Mouse (Mus musculus) frontal cortex, postnatal 25 days (tissue): ENCODE measurements at regions not wholly inside any gene's neighbourhood (a gene's known extent, or its start where the extent isn't known, plus 50 kb on each side); places are given as distances from the start of the nearest gene placed in this dataset.
"Not testable (repeated sequence)": the region's sequence is repeated elsewhere in the genome, so short reads cannot be mapped to it uniquely, and the experiment has no call there.

Experiments used
- DNase-seq, 2 experiments: peaks; one replicate each; pipeline ENCODE4 v3.0.0; 2022; ENCODE audit warnings: low spot score in 2 of 2

- no peak for DNase-seq
These were observed 694.0 kb downstream of the Trib2 start for GRCm38 (mm10) chr12:15122586-15123212.

GRCm38 (mm10) chr12:15115556-15115955, 701.2 kb downstream of the Trib2 start:
- no peak for DNase-seq

- no peak for DNase-seq
These were observed 701.9 kb downstream of the Trib2 start for GRCm38 (mm10) chr12:15114793-15115192.

DNA sequence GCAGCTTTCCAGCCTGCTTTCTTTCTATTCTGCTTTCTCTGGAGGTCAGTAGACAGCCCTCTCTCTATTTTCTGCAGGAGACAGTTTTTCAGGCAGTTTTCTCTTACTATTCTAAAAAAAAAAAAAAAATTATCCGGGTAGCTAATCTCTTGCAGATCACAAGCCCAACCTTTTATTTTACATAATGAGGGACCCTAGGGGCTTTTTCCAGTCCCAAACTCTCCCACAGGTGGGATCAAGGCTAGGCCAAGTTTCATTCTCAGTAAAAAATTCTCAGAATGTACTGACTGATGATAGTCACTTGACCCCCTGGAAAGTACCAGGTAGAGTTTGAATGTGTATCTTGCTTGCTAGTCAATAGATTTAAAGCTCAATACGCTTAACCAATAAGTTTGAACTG, 705.7 kb downstream of the Trib2 start:
- no peak for DNase-seq

- DNase-seq = no peak
These were observed 711.8 kb downstream of the Trib2 start for GRCm38 (mm10) chr12:15104876-15105275.

DNA sequence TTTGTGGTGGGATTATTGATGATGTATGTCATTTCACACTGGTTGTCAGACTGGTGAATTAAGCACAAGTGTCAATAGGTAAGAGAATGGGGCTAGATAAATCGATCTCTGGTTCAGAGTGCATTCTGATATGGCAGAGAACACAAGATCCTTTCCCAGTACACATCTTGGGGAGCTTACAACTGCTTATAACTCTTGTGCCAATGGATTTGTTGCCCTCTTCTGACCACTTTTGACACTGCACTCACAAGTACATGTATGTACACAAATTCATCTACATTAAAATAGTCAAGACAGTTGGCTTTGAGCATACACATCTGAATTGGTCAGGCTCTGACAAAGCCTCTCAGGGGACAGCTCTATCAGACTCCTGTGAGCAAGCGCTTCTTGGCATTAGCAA, 738.1 kb downstream of the Trib2 start:
- no peak for DNase-seq

GRCm38 (mm10) chr12:15064351-15064750, 752.4 kb downstream of the Trib2 start:
- DNase-seq = no peak

DNA sequence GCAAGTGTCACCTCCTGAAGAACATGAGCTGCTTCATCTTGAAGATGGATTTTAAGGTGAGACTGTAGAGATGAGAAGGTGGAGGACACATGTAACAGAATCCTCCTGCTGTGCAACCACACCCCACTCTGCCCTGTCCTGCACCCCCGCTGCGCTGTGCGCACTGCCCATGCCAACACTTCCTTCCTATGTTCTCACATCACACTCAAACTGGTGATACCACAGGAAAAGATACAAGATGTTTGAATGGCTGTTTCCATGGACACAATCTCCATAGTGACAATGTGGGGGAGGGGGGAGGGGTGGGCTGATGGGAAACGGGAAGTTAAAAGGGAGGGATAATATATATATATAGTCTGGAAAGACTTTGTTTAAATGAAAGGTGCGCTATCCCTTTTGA, 765.3 kb downstream of the Trib2 start:
- DNase-seq = no peak

DNA sequence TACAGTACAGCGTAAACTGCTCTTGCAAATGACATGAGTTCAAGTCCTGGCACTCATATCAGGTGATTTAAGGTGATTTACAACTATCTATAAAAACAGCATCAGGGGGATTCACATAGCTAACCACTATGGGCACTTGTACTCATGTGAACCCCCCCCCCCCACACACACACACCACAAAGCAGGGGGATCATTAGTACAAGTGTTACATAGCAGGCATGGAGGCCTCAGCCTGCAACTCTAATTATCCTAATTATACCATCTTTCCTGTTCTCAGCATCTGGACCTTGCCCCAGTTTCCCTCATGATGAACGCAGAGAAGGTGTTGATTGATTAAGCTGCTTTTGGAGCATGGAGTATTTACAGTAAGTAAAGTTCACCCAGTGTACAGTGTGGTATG, 773.5 kb downstream of the Trib2 start:
- DNase-seq = no peak

GRCm38 (mm10) chr12:15011091-15011490, 805.6 kb downstream of the Trib2 start:
- DNase-seq = no peak

DNA sequence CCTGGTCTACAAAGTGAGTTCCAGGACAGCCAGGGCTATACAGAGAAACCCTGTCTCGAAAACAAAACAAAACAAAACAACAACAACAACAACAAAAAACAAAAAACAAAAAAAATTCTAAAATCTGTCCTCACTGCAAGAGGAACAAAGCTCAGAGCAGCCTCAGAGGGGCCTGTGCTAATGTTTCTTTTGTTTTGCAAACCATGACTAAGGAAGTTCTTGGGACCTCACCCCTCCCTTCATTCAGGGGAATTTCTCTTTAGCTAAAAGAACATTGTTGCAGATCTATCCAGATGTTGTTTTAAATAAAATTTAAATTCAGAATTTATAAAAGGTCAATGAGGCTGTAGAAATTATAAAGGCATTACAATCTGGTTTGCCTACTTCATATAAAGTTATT, 814.3 kb downstream of the Trib2 start:
- DNase-seq = not testable (repeated sequence)
